Mouse (Mus musculus) myocyte (in vitro differentiated cells): ENCODE measurements around the gene Clcn3.

Experiments used
- CEBPB ChIP-seq: IDR thresholded peaks from 2 replicates; pipeline ENCODE4 v1.6.1; 2011; ENCODE audit warnings: mild to moderate bottlenecking, moderate library complexity; ENCODE audit not compliant: poor library complexity, insufficient read depth, severe bottlenecking
- E2F4 ChIP-seq: IDR thresholded peaks from one replicate; pipeline ENCODE4 v1.6.1; 2011; ENCODE audit warnings: mild to moderate bottlenecking, control low read depth, moderate library complexity; ENCODE audit not compliant: insufficient read depth
- MAX ChIP-seq: IDR thresholded peaks from one replicate; pipeline ENCODE4 v1.6.1; 2011; ENCODE audit warnings: low read depth, mild to moderate bottlenecking, control low read depth
- MYOD1 ChIP-seq, 3 experiments: IDR thresholded peaks; one replicate each; pipeline ENCODE4 v1.6.1; 2011; ENCODE audit warnings: control low read depth in 2 of 3, low read depth in 2 of 3, mild to moderate bottlenecking in 2 of 3, moderate library complexity in 1 of 3; ENCODE audit not compliant: insufficient read length in 2 of 3, control insufficient read depth in 1 of 3
- POLR2A ChIP-seq: IDR thresholded peaks from one replicate; pipeline ENCODE4 v1.6.1; 2011; ENCODE audit warnings: low read depth, mild to moderate bottlenecking, control low read depth, moderate library complexity; ENCODE audit not compliant: insufficient read length
- REST ChIP-seq: IDR thresholded peaks from one replicate; pipeline ENCODE4 v1.6.1; 2011; ENCODE audit warnings: mild to moderate bottlenecking, control low read depth, moderate library complexity; ENCODE audit not compliant: insufficient read depth, insufficient read length
- TCF12 ChIP-seq: IDR thresholded peaks from one replicate; pipeline ENCODE4 v1.6.1; 2011; ENCODE audit warnings: mild to moderate bottlenecking, control low read depth; ENCODE audit not compliant: poor library complexity, insufficient read depth, severe bottlenecking
- USF1 ChIP-seq: IDR thresholded peaks from one replicate; pipeline ENCODE4 v1.6.1; 2011; ENCODE audit warnings: low read depth, mild to moderate bottlenecking, control low read depth, moderate library complexity

GRCm38 (mm10) chr8:60861783-60862182 lies 121.3 kb downstream of the Clcn3 start:
- no peak for TF ChIP-seq POLR2A
- no peak for TF ChIP-seq CEBPB
- TF ChIP-seq USF1, result no peak
- TF ChIP-seq REST, result no peak
- TF ChIP-seq TCF12, result no peak
- no peak for TF ChIP-seq E2F4
- no peak for TF ChIP-seq MYOD1 (IDR thresholded peaks at IDR 0.05; ENCODE audit: control insufficient read depth in 1 of 3, insufficient read length in 2 of 3, low read depth in 2 of 3)
- no peak for TF ChIP-seq MAX
